Mouse (Mus musculus) kidney, postnatal 0 days (tissue): ENCODE data around the gene Mrps23. TPM values are rescaled to one million over a fixed set of nuclear protein-coding genes. Genes with fewer than 3 reads are reported as not detected.

Experiments
- ATAC-seq: fragments of 200-750 bp; cut with Nextera tagmentation; replicated peaks from 2 replicates; pipeline ENCODE4 v1.8.0; 2017; ENCODE audit warnings: low read depth, moderate number of reproducible peaks, moderate TSS enrichment, moderate library complexity; ENCODE audit not compliant: low FRiP score
- DNase-seq: peaks from one replicate; pipeline ENCODE4 v3.0.0-alpha.2; 2016; ENCODE audit warnings: low spot score
- H3K27ac ChIP-seq: fragments of 300-500 bp; sonication (generic); 2 replicates; pipeline ENCODE4 v1.5.1; 2014; ENCODE audit warnings: mild to moderate bottlenecking
- H3K27me3 ChIP-seq: fragments of 300-500 bp; sonication (generic); 2 replicates; pipeline ENCODE4 v1.6.1; 2014; ENCODE audit warnings: low read length, mixed read lengths; ENCODE audit not compliant: insufficient read depth
- H3K36me3 ChIP-seq: fragments of 300-500 bp; sonication (generic); 2 replicates; pipeline ENCODE4 v1.6.1; 2014; ENCODE audit warnings: low read length, mixed read lengths; ENCODE audit not compliant: insufficient read depth
- H3K4me1 ChIP-seq: fragments of 300-500 bp; sonication (generic); replicated peaks from 2 replicates; pipeline ENCODE4 v1.6.1; 2014; ENCODE audit warnings: antibody characterized with exemption, low read length, mixed read lengths; ENCODE audit not compliant: insufficient read depth
- H3K4me2 ChIP-seq: fragments of 300-500 bp; sonication (generic); 2 replicates; pipeline ENCODE4 v1.6.1; 2014; ENCODE audit warnings: mild to moderate bottlenecking, low read length, moderate library complexity, mixed read lengths
- H3K4me3 ChIP-seq: fragments of 300-500 bp; sonication (generic); replicated peaks from 2 replicates; pipeline ENCODE4 v1.5.1; 2014; ENCODE audit warnings: low read depth, low read length
- H3K9ac ChIP-seq: fragments of 300-500 bp; sonication (generic); 2 replicates; pipeline ENCODE4 v1.6.1; 2014; ENCODE audit warnings: low read depth, low read length
- H3K9me3 ChIP-seq: fragments of 300-500 bp; sonication (generic); replicated peaks from 2 replicates; pipeline ENCODE4 v1.6.1; 2016; ENCODE audit warnings: low read length, inconsistent platforms, mixed read lengths
- CTCF ChIP-seq: IDR thresholded peaks from 2 replicates; pipeline ENCODE4 v1.5.1; 2016; ENCODE audit warnings: antibody characterized with exemption, low read depth, mild to moderate bottlenecking, moderate library complexity
- WGBS: fragments of 180-500 bp; shearing (Covaris S2); extraction: QIAGEN DNeasy Blood & Tissue Kit; methylation state at CpG from one replicate; pipeline ENCODE4 v1.1.7; 2014; 5-methylcytosine and 5-hydroxymethylcytosine counted together
- polyA plus RNA-seq: library from polyadenylated mRNA; unstranded; fragments of >200 nt; fragmentation: Nextera tagmentation; extraction: Ambion mirVana; gene quantifications from 2 replicates; pipeline ENCODE4 v1.2.1, GENCODE M21; 2015

The Mrps23 gene
- polyA plus RNA-seq, 1 experiment from 2014 or later = 76.3 TPM

- DNase-seq (no peak), ATAC-seq (no peak)
- Histone ChIP-seq H3K9me3 (no peaks in the 10 kb centered on the region), H3K27me3 (no peaks in the 10 kb centered on the region), H3K4me1 (peaks cover 24% of the 10 kb centered on the region), H3K4me3 (no peak overlapping the region), H3K36me3 (no peaks in the 10 kb centered on the region), H3K9ac (no peak overlapping the region), H3K4me2 (no peak overlapping the region), H3K27ac (peak overlapping the region; percentile 82)
- WGBS = 74% methylated on average over 15 of the region's 15 CpGs
- TF ChIP-seq CTCF = no peak
Observed at GRCm38 (mm10) chr11:88171876-88172442, 32.2 kb upstream of the Mrps23 start.

DNA sequence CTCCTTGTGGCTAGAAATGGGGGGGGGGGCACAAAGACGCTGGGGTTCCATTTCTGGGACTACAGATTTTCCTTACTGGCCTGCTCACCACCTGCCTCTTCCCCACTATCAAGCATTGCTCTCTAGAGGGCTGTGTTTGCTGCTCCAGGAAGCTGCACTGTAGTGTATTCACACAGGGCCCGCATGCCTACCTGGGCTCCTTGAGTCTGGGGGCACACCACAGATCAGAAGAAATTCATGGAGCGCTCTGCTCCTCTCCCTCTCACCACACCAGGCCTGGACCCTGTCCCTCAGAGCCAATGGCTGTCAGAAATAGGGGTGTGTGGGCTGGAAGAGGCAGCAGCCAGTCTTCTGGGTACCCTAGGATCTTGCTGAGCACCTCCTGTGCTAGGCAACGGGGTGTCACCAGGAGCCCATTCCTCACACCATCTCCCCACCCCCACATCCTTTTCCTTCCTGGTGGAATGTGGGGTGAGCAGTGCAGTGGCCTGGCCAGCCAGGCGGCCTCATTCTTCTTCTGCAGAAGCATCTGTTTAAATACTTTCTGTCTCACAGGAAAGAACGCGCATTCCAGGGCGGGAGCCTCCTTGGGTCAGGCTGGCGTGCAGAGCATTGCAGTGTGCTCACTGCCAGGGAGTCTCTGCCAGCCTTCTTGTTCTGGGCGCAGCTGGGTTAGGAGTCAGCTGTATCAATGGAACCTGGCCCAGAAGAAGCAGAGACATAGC lies 31.4 kb upstream of the Mrps23 start:
- DNase-seq (peak; percentile 92), ATAC-seq (peak; percentile 67)
- H3K4me1 ChIP-seq = peaks cover 24% of the 10 kb centered on the region
- no peak overlapping the region for H3K4me3 ChIP-seq
- WGBS = 26% methylated on average over 10 of the region's 10 CpGs
- TF ChIP-seq CTCF = no peak
- no peak overlapping the region for H3K9ac ChIP-seq
- H3K27ac ChIP-seq = peak overlapping the region; percentile 82
- H3K9me3 ChIP-seq = no peaks in the 10 kb centered on the region
- no peak overlapping the region for H3K4me2 ChIP-seq
- no peaks in the 10 kb centered on the region for H3K27me3 ChIP-seq
- no peaks in the 10 kb centered on the region for H3K36me3 ChIP-seq

GRCm38 (mm10) chr11:88173386-88174025 lies 30.7 kb upstream of the Mrps23 start:
- no peak for TF ChIP-seq CTCF
- H3K27ac ChIP-seq = peak overlapping the region; percentile 82
- peak; percentile 19; the same call in 1 of the 2 replicates for ATAC-seq
- H3K27me3 ChIP-seq = no peaks in the 10 kb centered on the region
- no peak overlapping the region for H3K9ac ChIP-seq
- H3K9me3 ChIP-seq = no peaks in the 10 kb centered on the region
- peaks cover 24% of the 10 kb centered on the region for H3K4me1 ChIP-seq
- no peak overlapping the region for H3K4me3 ChIP-seq
- no peak overlapping the region for H3K4me2 ChIP-seq
- WGBS = 13% methylated on average over 9 of the region's 9 CpGs
- DNase-seq = no peak
- no peaks in the 10 kb centered on the region for H3K36me3 ChIP-seq

- peak overlapping the region; percentile 18; the same call in 1 of the 2 replicates for H3K9ac ChIP-seq
- WGBS = 26% methylated on average over 6 of the region's 6 CpGs
- 0 out of 2 replicates have a peak, but pooled peaks cover 2% of the 10 kb centered on the region for H3K36me3 ChIP-seq
- DNase-seq (no peak), ATAC-seq (no peak)
- peak; percentile 11; the same call in 1 of the 2 replicates for TF ChIP-seq CTCF
- peak overlapping the region; percentile 75 for H3K27ac ChIP-seq
- H3K27me3 ChIP-seq = no peaks in the 10 kb centered on the region
- H3K9me3 ChIP-seq = no peaks in the 10 kb centered on the region
- H3K4me3 ChIP-seq = no peak overlapping the region
- H3K4me1 ChIP-seq = peaks cover 24% of the 10 kb centered on the region
- H3K4me2 ChIP-seq = no peak overlapping the region
Observed at GRCm38 (mm10) chr11:88180467-88180958, 23.7 kb upstream of the Mrps23 start.

DNA sequence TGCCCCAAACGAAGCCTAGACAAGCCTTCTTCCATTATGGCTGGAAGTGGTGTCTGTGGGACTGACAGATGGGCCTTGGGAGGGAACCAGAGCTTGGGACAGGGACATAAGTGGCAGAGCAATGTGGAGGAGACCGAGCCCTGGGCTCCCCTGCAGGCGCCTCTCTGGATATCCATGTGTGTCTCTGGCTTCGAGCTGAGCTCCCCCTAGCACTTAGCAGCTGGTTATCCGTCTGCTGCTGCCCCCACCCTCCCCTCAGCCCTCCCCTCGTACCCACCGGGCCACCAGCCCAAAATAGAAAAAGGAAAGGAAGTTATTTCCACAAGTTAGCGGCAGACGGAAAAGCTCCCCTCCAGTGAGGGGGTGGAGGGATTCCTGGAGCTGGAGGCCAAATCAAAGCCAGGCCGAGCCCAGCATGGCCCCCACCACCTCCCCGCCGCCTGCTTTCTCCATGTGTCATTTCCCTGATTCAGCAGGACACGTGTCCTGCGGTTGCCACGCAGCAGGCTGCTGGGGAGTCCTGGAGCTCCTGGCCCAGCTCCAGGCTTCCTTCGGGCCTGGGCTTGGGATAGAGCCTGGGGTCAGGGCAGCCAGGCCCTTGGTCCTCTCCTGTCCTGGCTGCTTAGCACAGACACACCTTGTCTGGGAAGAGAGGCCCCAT lies 23.1 kb upstream of the Mrps23 start:
- Histone ChIP-seq H3K36me3 (0 out of 2 replicates have a peak, but pooled peaks cover 2% of the 10 kb centered on the region), H3K9ac (peak overlapping the region; percentile 18; the same call in 1 of the 2 replicates), H3K4me3 (no peak overlapping the region), H3K27me3 (no peaks in the 10 kb centered on the region), H3K4me1 (peaks cover 24% of the 10 kb centered on the region), H3K27ac (peak overlapping the region; percentile 75), H3K4me2 (no peak overlapping the region), H3K9me3 (no peaks in the 10 kb centered on the region)
- 19% methylated on average over 16 of the region's 16 CpGs for WGBS
- ATAC-seq (peak; percentile 77), DNase-seq (peak; percentile 90)
- peak; percentile 16; the same call in 1 of the 2 replicates for TF ChIP-seq CTCF
